Mouse (Mus musculus) hindbrain, embryonic 11.5 days (tissue): ENCODE results near the gene Nr5a2. TPM values are rescaled to one million over a fixed set of nuclear protein-coding genes. Genes with fewer than 3 reads are reported as not detected.

Experiments
- ATAC-seq: fragments of 200-750 bp; cut with Nextera tagmentation; 2 replicates; pipeline ENCODE4 v1.8.0; 2017; ENCODE audit warnings: mild to moderate bottlenecking, moderate TSS enrichment, moderate library complexity; ENCODE audit not compliant: low FRiP score
- DNase-seq: peaks from one replicate; pipeline ENCODE4 v3.0.0-alpha.2; 2015; ENCODE audit warnings: low spot score
- H3K27ac ChIP-seq: fragments of 300-500 bp; sonication (generic); 2 replicates; pipeline ENCODE4 v1.5.1; 2014; ENCODE audit warnings: mild to moderate bottlenecking, low read depth, low read length
- H3K27me3 ChIP-seq: fragments of 300-500 bp; sonication (generic); 2 replicates; pipeline ENCODE4 v1.6.1; 2014; ENCODE audit warnings: mild to moderate bottlenecking, low read length, moderate library complexity, mixed read lengths; ENCODE audit not compliant: control insufficient read depth, insufficient read depth
- H3K36me3 ChIP-seq: fragments of 300-500 bp; sonication (generic); 2 replicates; pipeline ENCODE4 v1.6.1; 2014; ENCODE audit warnings: mild to moderate bottlenecking, low read length, moderate library complexity, mixed read lengths; ENCODE audit not compliant: control insufficient read depth, insufficient read depth
- H3K4me1 ChIP-seq: fragments of 300-500 bp; sonication (generic); replicated peaks from 2 replicates; pipeline ENCODE4 v1.6.1; 2014; ENCODE audit warnings: low read length, mixed read lengths; ENCODE audit not compliant: control insufficient read depth, insufficient read depth
- H3K4me2 ChIP-seq: fragments of 300-500 bp; sonication (generic); replicated peaks from 2 replicates; pipeline ENCODE4 v1.6.1; 2014; ENCODE audit warnings: mild to moderate bottlenecking, low read depth, low read length
- H3K4me3 ChIP-seq: fragments of 300-500 bp; sonication (generic); 2 replicates; pipeline ENCODE4 v1.5.1; 2014; ENCODE audit warnings: low read depth, low read length
- H3K9ac ChIP-seq: fragments of 300-500 bp; sonication (generic); 2 replicates; pipeline ENCODE4 v1.6.1; 2014; ENCODE audit warnings: low read depth, low read length
- H3K9me3 ChIP-seq: fragments of 300-500 bp; sonication (generic); 2 replicates; pipeline ENCODE4 v1.6.1; 2016; ENCODE audit warnings: low read length; ENCODE audit not compliant: control insufficient read depth
- WGBS: fragments of 180-500 bp; shearing (Covaris S2); extraction: QIAGEN DNeasy Blood & Tissue Kit; methylation state at CpG from one replicate; pipeline ENCODE4 v1.1.7; 2014; 5-methylcytosine and 5-hydroxymethylcytosine counted together
- polyA plus RNA-seq: library from polyadenylated mRNA; unstranded; fragments of >200 nt; fragmentation: Nextera tagmentation; extraction: Ambion mirVana; gene quantifications from 2 replicates; pipeline ENCODE4 v1.2.1, GENCODE M21; 2014

The Nr5a2 gene
- polyA plus RNA-seq, 1 experiment from 2014 or later: 0.26 TPM

DNA sequence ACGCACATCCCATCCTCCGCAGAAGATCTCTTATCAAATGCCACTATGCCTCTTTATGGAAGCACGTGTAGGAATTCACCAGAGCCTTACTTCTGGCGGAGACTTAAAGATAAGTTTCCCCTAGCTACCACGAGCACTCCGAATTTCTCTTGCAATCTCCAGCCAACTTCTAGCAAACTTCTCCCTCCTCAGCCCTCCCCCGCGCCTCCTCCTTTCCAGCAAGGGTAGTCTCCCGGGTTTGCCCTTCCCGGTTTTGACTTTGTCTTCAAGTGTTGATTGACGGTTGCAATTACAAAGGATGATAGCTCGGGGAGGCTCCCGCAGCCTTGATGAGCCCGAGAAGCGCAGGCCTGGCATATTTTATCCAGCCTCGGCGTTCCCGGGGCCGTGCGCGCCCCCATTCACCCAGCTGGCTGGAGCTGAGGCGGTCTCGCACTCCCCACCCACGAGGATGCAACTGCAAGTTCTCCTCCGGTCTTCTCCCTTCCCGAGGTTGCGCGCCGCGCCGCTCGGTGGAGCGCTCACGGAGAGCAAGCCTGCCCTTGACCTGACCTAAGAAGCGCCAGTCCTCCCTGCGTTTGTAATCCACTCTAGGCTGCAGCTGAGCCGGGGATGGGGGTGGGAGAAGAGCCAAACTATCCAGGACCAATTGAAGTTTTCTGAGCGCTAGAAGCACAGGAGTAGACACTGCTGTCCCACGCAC, 7.5 kb downstream of the Nr5a2 start:
- DNase-seq: peak; percentile 67
- Histone ChIP-seq H3K4me3 (peak overlapping the region; percentile 28), H3K9me3 (no peaks in the 10 kb centered on the region), H3K36me3 (no peaks in the 10 kb centered on the region), H3K4me1 (peaks cover 11% of the 10 kb centered on the region), H3K27me3 (peaks cover 74% of the 10 kb centered on the region), H3K9ac (no peak overlapping the region; the same call in 1 of the 2 replicates), H3K27ac (no peak overlapping the region), H3K4me2 (peak overlapping the region; percentile 50)
- under 1% methylated on average over 39 of the region's 39 CpGs for WGBS
- ATAC-seq: 0 out of 2 replicates have a peak, but pooled peaks have one; percentile 23

- H3K9me3 ChIP-seq: no peaks in the 10 kb centered on the region
- no peak overlapping the region for H3K27ac ChIP-seq
- peaks cover 80% of the 10 kb centered on the region for H3K27me3 ChIP-seq
- H3K4me2 ChIP-seq: peak overlapping the region; percentile 50
- H3K4me3 ChIP-seq: no peak overlapping the region
- DNase-seq: peak; percentile 60
- ATAC-seq: no peak
- H3K9ac ChIP-seq: no peak overlapping the region
- peaks cover 11% of the 10 kb centered on the region for H3K4me1 ChIP-seq
- H3K36me3 ChIP-seq: no peaks in the 10 kb centered on the region
- 2% methylated on average over 19 of the region's 21 CpGs for WGBS
Measured at GRCm38 (mm10) chr1:136951946-136952531, 8.2 kb downstream of the Nr5a2 start.

- peaks cover 11% of the 10 kb centered on the region for H3K4me1 ChIP-seq
Measured at GRCm38 (mm10) chr1:136951155-136951650, 9.0 kb downstream of the Nr5a2 start.

DNA sequence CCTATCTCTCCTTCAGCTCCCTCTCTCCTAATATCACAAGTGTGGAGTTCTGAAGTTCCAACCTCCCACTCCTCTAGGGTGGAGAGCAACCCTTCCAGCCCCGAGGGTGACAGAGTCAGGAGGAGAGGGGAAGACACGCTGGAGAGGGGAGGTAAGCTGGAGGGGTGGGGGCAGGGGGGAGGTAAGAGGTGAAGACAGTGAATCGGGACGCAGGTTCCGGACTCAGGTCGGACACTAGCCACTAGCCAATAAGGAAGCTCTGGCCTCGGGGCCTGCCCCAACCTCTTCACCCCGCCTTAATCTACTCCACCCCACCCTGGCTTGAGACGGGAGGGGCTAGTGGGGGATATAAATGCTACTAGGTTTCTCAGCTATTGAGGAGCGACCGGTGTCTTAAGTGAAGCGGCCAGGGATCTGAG, 10.9 kb downstream of the Nr5a2 start:
- peaks cover 83% of the 10 kb centered on the region for H3K27me3 ChIP-seq
- H3K9me3 ChIP-seq: no peaks in the 10 kb centered on the region
- no peak overlapping the region for H3K27ac ChIP-seq
- under 1% methylated on average over 12 of the region's 12 CpGs for WGBS
- H3K4me3 ChIP-seq: peak overlapping the region; percentile 43
- peak overlapping the region; percentile 91 for H3K4me2 ChIP-seq
- no peak overlapping the region for H3K9ac ChIP-seq
- H3K4me1 ChIP-seq: peaks cover 11% of the 10 kb centered on the region
- ATAC-seq: peak; percentile 32; the same call in 1 of the 2 replicates
- H3K36me3 ChIP-seq: no peaks in the 10 kb centered on the region
- DNase-seq: peak; percentile 49

More at GRCm38 (mm10) chr1:136951155-136951650, 9.0 kb downstream of the Nr5a2 start:
- no peak for ATAC-seq
- no peak overlapping the region for H3K27ac ChIP-seq
- H3K9ac ChIP-seq: no peak overlapping the region
- no peak overlapping the region for H3K4me2 ChIP-seq
- no peaks in the 10 kb centered on the region for H3K36me3 ChIP-seq
- DNase-seq: no peak
- H3K4me3 ChIP-seq: no peak overlapping the region
- no peaks in the 10 kb centered on the region for H3K9me3 ChIP-seq
- H3K27me3 ChIP-seq: peaks cover 86% of the 10 kb centered on the region
- WGBS: 7% methylated on average over 3 of the region's 3 CpGs

- peak overlapping the region; percentile 43 for H3K4me3 ChIP-seq
- peak; percentile 78 for DNase-seq
- no peak overlapping the region for H3K27ac ChIP-seq
- peaks cover 80% of the 10 kb centered on the region for H3K27me3 ChIP-seq
- H3K4me1 ChIP-seq: peaks cover 11% of the 10 kb centered on the region
- H3K9me3 ChIP-seq: no peaks in the 10 kb centered on the region
- peak overlapping the region; percentile 42; the same call in 1 of the 2 replicates for H3K9ac ChIP-seq
- peak; percentile 72 for ATAC-seq
- peak overlapping the region; percentile 91 for H3K4me2 ChIP-seq
- WGBS: under 1% methylated on average over 58 of the region's 61 CpGs
- H3K36me3 ChIP-seq: no peaks in the 10 kb centered on the region
Measured at GRCm38 (mm10) chr1:136948511-136949275, 11.6 kb downstream of the Nr5a2 start.

GRCm38 (mm10) chr1:136948127-136948422, 12.2 kb downstream of the Nr5a2 start:
- WGBS: 1% methylated on average over 7 of the region's 7 CpGs
- no peak overlapping the region for H3K9ac ChIP-seq
- peaks cover 11% of the 10 kb centered on the region for H3K4me1 ChIP-seq

DNA sequence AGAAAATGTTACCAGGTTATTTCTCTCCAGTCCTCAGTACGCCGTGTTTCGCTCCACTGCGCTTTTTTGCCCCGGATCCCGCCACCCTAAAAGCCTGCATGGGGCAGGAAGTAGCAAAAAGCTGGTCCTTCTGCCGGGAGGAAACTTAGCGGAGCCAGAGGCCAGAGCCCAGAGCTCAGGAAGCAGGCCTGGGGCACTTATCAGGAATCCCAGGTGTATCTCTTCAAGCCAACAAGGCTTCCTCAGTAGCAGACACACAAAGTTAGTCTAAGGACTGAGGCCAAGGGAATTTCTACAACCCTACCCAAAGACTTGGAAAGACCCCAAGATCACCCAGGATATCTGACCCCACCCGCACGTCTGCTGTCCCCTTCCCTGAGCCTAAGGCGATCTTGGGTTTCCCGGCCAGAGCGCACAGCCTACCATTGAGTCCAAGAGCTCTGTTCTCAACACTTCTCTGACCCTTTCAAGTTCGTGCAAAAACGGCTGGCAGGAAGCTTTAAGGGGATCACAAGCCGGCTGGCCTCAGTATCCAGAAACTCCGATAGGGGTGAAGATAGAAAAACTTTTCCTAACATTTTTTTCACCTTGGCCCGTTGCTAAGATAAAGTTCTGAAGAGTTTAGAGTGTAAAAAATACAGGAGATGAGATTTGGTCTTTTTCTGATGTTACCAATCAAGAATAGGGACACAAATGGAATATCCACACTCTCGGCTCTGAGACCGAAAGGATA, 12.7 kb downstream of the Nr5a2 start:
- no peak overlapping the region for H3K9ac ChIP-seq
- no peak overlapping the region for H3K27ac ChIP-seq
- peaks cover 7% of the 10 kb centered on the region for H3K4me1 ChIP-seq
- no peaks in the 10 kb centered on the region for H3K36me3 ChIP-seq
- no peaks in the 10 kb centered on the region for H3K9me3 ChIP-seq
- DNase-seq (peak; percentile 67), ATAC-seq (no peak)
- H3K27me3 ChIP-seq: peaks cover 75% of the 10 kb centered on the region
- peak overlapping the region; percentile 91; the same call in 1 of the 2 replicates for H3K4me2 ChIP-seq
- H3K4me3 ChIP-seq: peak overlapping the region; percentile 13; the same call in 1 of the 2 replicates
- WGBS: 2% methylated on average over 20 of the region's 20 CpGs

More at GRCm38 (mm10) chr1:136948127-136948422, 12.2 kb downstream of the Nr5a2 start:
- Histone ChIP-seq H3K4me2 (peak overlapping the region; percentile 91), H3K27ac (no peak overlapping the region), H3K27me3 (peaks cover 80% of the 10 kb centered on the region), H3K36me3 (no peaks in the 10 kb centered on the region), H3K4me3 (peak overlapping the region; percentile 43), H3K9me3 (no peaks in the 10 kb centered on the region)
- DNase-seq (peak; percentile 61), ATAC-seq (no peak)

DNA sequence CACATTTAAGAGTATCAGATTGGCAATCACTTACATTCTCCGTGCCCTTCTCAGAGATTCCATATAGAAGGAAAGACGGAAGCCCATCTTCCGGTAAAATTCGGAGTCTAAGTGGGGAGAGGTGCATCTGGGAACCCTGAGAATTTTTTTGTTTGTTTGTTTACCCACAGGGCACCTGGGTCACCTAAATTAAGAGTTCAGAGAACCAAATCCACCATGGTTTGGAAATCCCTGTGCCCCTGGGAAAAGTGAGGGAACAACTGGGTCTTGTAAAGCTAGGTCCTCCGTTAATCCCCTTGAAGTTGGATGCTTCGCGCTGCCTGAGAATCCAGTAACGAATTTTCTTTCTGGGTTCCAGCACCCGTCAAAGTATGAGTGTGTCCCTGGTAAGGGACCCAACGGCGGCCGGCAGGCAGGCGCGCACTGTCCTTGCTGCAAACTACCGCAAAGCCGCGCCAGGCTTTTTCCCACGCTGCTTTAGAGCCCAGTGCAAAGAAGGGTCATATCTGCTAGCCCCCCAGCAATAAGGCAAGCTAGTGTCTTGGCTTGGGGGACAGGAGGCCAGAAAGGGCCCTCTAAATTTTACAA, 13.3 kb downstream of the Nr5a2 start:
- WGBS: under 1% methylated on average over 18 of the region's 18 CpGs
- ATAC-seq (no peak), DNase-seq (peak; percentile 63)
- Histone ChIP-seq H3K4me1 (peaks cover 7% of the 10 kb centered on the region), H3K4me2 (no peak overlapping the region), H3K4me3 (peak overlapping the region; percentile 13; the same call in 1 of the 2 replicates), H3K27me3 (peaks cover 71% of the 10 kb centered on the region), H3K9ac (no peak overlapping the region), H3K9me3 (no peaks in the 10 kb centered on the region), H3K36me3 (no peaks in the 10 kb centered on the region), H3K27ac (no peak overlapping the region)
